Mouse (Mus musculus) adrenal gland, adult 18-20 months (tissue): ENCODE data around the gene Dennd4c. TPM values are rescaled to one million over a fixed set of nuclear protein-coding genes. Genes with fewer than 3 reads are reported as not detected.
A peak's percentile ranks its signal among the peaks of the same experiment; 100 is the strongest.

Source experiments
- DNase-seq, 2 experiments: peaks; one replicate each; pipeline ENCODE4 v3.0.0; 2021 to 2022; ENCODE audit warnings: low spot score in 2 of 2
- long read RNA-seq, 2 experiments: library from polyadenylated mRNA; stranded (forward); transcript quantifications; one replicate each; pipeline ENCODE4 v2.0.0; 2021
- total RNA-seq, 2 experiments: library from RNA; stranded (reverse); gene quantifications; 1 replicate in 1 of 2; 2 replicates in 1 of 2; pipeline ENCODE4 v1.2.3; 2021

The Dennd4c gene
- total RNA-seq: 10 to 100 TPM; 52.6 to 53.5 TPM
- long read RNA-seq, experiment 1, full-length matches to known transcripts: 1 of 9 reads
- long read RNA-seq, experiment 1, partial matches to known transcripts: 4 of 9 reads
- long read RNA-seq, experiment 1, other reads (novel, unspliced or antisense): 4 of 9 reads
- long read RNA-seq, experiment 2, full-length matches to known transcripts: 1 of 6 reads
- long read RNA-seq, experiment 2, partial matches to known transcripts: 4 of 6 reads
- long read RNA-seq, experiment 2, other reads (novel, unspliced or antisense): 1 of 6 reads

DNA sequence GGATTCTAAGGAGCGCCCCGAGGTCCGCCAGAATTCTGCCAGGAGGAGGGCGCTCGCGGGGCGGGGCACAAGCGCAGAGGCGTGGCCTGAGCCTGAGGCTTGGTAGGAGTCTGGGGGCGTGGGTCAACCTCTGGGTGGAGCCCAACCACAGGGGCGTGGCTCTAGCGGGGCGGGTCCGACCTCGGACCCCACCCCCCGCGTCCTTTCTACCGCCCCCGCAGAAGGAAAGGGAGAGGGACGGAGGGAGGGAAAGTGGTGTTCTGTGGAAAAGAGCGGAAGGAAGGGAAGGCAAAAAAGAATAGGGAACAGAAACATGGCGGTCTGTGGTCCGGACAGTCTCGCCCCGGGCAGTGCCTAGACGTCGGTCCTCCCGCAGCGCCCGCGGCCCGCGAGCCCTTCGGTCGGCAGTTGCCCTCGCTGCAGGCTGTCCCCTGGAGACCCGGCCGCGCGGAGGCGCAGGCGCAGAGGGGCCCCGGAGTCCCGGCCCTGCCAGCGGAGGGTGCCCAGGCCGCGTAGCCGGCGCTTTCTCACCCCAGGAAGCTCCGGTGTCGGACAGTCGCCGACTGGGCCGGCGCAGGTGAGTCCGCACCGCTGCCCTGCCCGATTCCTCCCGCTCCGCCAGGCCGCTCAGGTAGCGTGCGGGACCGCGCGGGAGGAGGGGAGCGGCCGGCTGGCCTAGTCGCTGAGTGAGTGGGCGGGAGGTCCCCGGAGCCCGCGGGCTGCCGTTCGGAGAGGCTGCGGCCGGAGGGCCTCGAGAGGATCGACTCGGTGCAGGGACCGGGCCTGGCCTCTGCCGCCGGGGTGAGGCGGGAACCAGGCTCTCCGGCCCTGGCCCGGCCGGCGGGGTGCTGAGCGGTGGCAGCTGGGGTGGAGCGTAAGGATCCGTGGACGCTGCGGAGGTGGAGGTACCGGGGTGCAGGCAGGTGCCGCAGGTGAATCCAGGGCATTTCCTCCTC lies at the start of gene Dennd4c:
Dennd4c (plus strand) TSS at position 220 of the 956 bp plus-strand sequence.
- DNase-seq: peak; percentile 95 to 97

GRCm38 (mm10) chr4:86699161-86699865 lies 49.0 kb upstream of the Dennd4c start:
- no peak for DNase-seq

GRCm38 (mm10) chr4:86708801-86709200 lies 39.6 kb upstream of the Dennd4c start:
- no peak for DNase-seq

- no peak for DNase-seq
These were observed 38.2 kb upstream of the Dennd4c start for GRCm38 (mm10) chr4:86710034-86710650.

DNA sequence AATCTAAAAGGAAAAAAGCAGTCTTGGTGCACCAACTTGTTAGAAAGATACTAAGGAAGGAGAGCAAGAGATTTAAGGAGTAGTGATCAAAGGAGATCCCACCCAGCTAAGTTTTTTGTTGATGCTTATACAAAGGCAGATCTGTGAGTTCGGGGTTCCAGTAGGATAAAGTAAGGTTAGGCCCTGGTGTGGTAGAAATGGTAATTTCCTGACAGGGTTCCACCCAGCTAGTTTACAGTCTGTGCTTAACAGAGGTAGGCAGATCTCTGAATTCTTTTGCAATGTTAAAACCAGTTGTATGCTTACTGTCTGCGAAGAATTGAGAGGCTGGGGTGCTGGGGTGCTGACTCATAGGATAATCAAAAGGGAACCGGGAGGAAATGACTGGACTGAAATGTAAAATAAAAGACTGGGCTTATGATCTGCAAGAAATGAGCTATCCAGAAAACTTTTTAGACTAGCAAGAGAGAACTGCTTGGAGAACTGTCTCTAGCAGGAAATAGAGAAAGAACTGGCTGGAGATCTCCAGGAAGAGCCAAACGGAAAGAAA lies 37.6 kb upstream of the Dennd4c start:
- DNase-seq: no peak

DNA sequence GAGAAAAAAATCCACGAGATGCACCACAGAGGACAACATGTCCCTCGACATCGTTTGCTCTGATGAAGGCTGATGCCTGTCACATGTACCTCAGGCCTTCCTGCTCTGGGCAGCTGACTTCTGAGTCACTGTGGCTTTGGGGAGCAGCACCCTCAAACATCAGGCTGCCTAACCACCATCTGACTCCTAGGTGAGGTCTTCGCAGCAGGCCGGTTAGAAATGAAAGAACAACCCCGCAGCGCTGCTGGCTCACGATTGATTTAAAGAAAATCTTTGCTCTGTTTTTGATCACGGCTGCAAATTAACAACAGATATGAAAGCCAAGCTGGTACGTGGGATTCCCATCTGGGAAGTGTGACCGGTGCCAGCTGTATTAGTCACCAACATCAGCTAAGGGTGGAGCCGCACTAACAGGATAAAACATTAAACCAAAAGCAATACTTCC lies 35.6 kb upstream of the Dennd4c start:
- DNase-seq: peak; percentile 38 to 43

GRCm38 (mm10) chr4:86713518-86713917 lies 34.8 kb upstream of the Dennd4c start:
- no peak for DNase-seq

GRCm38 (mm10) chr4:86715341-86715740 lies 33.0 kb upstream of the Dennd4c start:
- DNase-seq: peak in 1 of 2 experiments; percentile 41

DNA sequence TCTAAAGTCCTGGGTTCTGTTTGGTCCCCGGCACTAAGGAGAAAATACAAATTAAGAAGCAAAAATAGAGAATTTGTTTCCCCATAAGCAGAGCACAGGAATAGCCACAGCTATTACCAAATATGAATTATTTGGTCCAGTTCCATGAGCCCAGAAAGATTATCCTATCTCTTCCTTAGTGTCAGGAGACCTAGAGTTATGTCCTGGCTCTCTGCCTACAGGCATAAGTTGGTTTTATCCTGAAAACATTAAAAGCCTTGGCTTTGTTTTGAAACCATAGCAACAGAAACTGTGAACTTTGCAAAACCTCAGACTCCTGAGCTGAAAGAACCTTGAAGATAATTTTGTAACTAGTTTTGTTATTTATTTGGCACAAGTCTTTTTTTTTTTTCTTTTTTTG lies 31.2 kb upstream of the Dennd4c start:
- no peak for DNase-seq

- DNase-seq: no peak
These were observed 29.3 kb upstream of the Dennd4c start for GRCm38 (mm10) chr4:86718878-86719577.

- DNase-seq: no peak
These were observed 26.4 kb upstream of the Dennd4c start for GRCm38 (mm10) chr4:86721856-86722358.

DNA sequence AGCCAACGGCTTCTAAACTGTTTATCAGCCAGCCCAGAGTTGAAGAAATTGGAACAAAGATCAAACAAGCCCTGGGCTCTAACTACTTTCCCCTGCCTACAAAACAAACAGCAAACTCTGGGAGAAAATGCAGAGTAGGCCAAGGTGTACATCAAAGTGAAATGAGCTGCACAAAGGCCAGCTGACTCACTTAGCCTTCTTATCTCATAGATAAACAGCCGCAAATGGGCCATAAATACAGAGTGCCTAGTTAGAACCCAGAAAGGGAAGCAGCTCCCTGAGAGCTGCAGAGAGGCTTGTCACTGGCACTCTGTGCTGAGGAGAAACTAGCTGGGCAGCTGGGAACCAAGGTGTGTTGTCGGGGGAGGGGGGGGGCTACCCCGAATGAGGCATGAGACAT lies 23.2 kb upstream of the Dennd4c start:
- no peak for DNase-seq

GRCm38 (mm10) chr4:86726141-86726540 lies 22.2 kb upstream of the Dennd4c start:
- DNase-seq: no peak

GRCm38 (mm10) chr4:86729829-86730228 lies 18.5 kb upstream of the Dennd4c start:
- DNase-seq: no peak

- no peak for DNase-seq
These were observed 14.1 kb upstream of the Dennd4c start for GRCm38 (mm10) chr4:86734088-86734841.

DNA sequence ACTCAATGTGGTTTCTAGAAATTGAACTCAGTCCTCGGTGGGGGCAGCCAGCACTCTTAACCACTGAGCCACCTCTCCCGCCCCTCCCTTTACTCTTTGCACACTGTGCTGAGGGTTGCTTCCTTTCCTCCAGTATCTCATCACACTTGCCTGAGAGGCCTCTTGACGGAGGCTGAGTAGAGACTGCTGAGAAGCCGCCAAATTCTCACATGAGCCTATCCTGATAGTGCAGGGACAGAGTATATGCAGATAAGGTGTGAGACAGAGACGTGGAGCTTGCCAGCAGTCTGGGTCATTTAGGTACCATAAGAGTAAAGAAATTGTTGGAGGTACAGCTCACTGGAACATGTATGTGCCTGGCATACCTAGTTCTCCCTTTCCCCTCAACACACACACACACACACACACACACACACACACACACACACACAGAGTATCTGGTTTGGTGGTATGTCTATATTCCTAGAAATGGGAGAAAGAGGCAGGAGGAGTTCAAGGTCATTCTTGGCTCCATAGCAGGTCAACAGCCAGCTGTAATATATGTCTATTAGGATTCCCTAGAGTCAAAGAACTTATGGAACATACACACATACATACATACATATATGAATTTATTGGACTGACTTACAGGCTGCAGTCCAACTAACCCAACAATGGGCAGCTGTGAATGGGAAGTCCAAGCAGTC lies 8.9 kb upstream of the Dennd4c start:
- DNase-seq: no peak

DNA sequence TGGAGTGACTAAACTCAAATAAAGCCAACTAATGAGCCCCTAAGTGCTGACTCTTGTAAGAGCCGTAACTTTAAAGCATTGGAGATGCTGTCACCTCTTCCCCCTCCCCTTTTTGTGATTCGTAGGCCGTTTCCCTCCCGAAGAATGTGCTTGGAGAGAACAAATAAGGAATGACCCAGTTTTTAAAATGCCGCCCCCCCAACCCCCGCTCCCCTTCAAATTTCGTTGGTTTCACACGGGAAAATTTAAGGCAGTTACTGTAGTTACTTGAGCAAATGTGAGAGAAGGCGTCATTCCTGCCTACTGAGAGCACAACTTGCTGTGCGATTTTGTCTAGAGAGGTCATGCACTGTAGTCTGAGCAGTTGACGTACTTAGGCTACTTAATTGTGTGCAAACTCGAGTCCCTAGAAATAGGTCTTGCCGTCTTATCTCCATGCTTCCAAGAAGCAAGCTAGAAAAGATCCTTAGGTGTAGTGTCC lies 1.0 kb downstream of the Dennd4c start:
- DNase-seq: peak in 1 of 2 experiments; percentile 15

DNA sequence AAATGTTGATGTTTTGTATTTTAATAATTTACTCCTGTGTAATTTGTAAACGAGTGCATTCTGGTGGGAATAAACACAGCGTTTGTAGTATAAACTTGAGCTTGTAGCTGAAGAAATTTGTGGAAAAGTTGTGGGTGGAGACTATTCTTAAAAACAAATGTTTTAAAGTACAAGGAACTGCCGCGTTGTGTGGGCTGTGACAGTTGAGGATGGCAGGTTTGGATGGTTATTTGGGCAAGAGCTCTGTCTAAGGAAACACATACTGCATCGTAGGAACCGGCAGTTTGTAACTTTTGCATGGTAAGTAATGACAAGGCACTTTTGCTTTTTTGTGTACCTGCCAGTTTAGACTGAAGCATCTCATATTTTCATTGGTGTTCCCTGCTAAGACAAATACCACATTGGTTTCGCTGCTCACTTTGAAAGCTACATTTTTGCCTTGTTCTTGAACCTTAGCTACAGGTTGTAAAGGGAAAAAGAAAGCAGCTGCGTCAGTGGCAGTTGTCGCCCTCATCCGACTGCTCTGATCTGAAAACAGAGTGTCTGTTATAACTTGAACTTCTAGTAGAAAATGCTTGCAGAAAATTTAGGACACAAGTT lies 2.1 kb downstream of the Dennd4c start:
- DNase-seq: no peak
